Mouse (Mus musculus) neural tube, embryonic 11.5 days (tissue): Measurements from ENCODE around the gene Hoxc11. TPM values are rescaled to one million over a fixed set of nuclear protein-coding genes. Genes with fewer than 3 reads are reported as not detected.

Source experiments
- ATAC-seq: fragments of 200-750 bp; cut with Nextera tagmentation; 2 replicates; pipeline ENCODE4 v1.8.0; 2017; ENCODE audit warnings: moderate number of reproducible peaks, mild to moderate bottlenecking, moderate TSS enrichment, moderate library complexity; ENCODE audit not compliant: insufficient read depth, low FRiP score, low TSS enrichment
- DNase-seq: peaks from one replicate; pipeline ENCODE4 v3.0.0-alpha.2; 2015; ENCODE audit warnings: low spot score
- H3K27ac ChIP-seq: fragments of 300-500 bp; sonication (generic); 2 replicates; pipeline ENCODE4 v1.5.1; 2014; ENCODE audit warnings: low read depth, mild to moderate bottlenecking, low read length
- H3K27me3 ChIP-seq: fragments of 300-500 bp; sonication (generic); 2 replicates; pipeline ENCODE4 v1.6.1; 2014; ENCODE audit warnings: mild to moderate bottlenecking, low read length, mixed read lengths; ENCODE audit not compliant: control insufficient read depth, insufficient read depth
- H3K36me3 ChIP-seq: fragments of 300-500 bp; sonication (generic); 2 replicates; pipeline ENCODE4 v1.6.1; 2014; ENCODE audit warnings: mild to moderate bottlenecking, low read length, moderate library complexity, mixed read lengths; ENCODE audit not compliant: control insufficient read depth, insufficient read depth
- H3K4me1 ChIP-seq: fragments of 300-500 bp; sonication (generic); 2 replicates; pipeline ENCODE4 v1.6.1; 2014; ENCODE audit warnings: low read length, mixed read lengths; ENCODE audit not compliant: control insufficient read depth, insufficient read depth
- H3K4me2 ChIP-seq: fragments of 300-500 bp; sonication (generic); 2 replicates; pipeline ENCODE4 v1.6.1; 2014; ENCODE audit warnings: low read depth, mild to moderate bottlenecking, moderate library complexity
- H3K4me3 ChIP-seq: fragments of 300-500 bp; sonication (generic); 2 replicates; pipeline ENCODE4 v1.5.1; 2014; ENCODE audit warnings: low read depth, low read length
- H3K9ac ChIP-seq: fragments of 300-500 bp; sonication (generic); 2 replicates; pipeline ENCODE4 v1.6.1; 2014; ENCODE audit warnings: mild to moderate bottlenecking, low read length
- H3K9me3 ChIP-seq: fragments of 300-500 bp; sonication (generic); 2 replicates; pipeline ENCODE4 v1.6.1; 2016; ENCODE audit warnings: low read length; ENCODE audit not compliant: control insufficient read depth
- WGBS: fragments of 180-500 bp; shearing (Covaris S2); extraction: QIAGEN DNeasy Blood & Tissue Kit; methylation state at CpG from one replicate; pipeline ENCODE4 v1.1.7; 2014; 5-methylcytosine and 5-hydroxymethylcytosine counted together
- polyA plus RNA-seq: library from polyadenylated mRNA; unstranded; fragments of >200 nt; fragmentation: Nextera tagmentation; extraction: Ambion mirVana; gene quantifications from 2 replicates; pipeline ENCODE4 v1.2.1, GENCODE M21; 2014

The Hoxc11 gene
- polyA plus RNA-seq: 1.9 and 2.0 TPM in 2 replicates

- no peak for ATAC-seq
- Histone ChIP-seq H3K4me1 (no peaks in the 10 kb centered on the region), H3K4me3 (peak within 1 kb of the TSS; percentile 42), H3K4me2 (peak within 1 kb of the TSS; percentile 31), H3K9ac (peak within 1 kb of the TSS; percentile 70), H3K27me3 (peaks cover 98% of the 10 kb centered on the region), H3K36me3 (no peaks in the 10 kb centered on the region), H3K9me3 (no peaks in the 10 kb centered on the region), H3K27ac (peak within 1 kb of the TSS; percentile 27; the same call in 1 of the 2 replicates)
- under 1% methylated on average over 56 of the region's 57 CpGs for WGBS
- no peak for DNase-seq
Observed at GRCm38 (mm10) chr15:102954192-102955006, at the start of gene Hoxc11. TSS of gene Hoxc11 (plus strand) at chr15:102954427.

GRCm38 (mm10) chr15:102904946-102905345 is 49.3 kb upstream of the Hoxc11 start:
- Histone ChIP-seq H3K4me1 (no peaks in the 10 kb centered on the region), H3K27me3 (peaks cover 53% of the 10 kb centered on the region), H3K9me3 (no peaks in the 10 kb centered on the region), H3K9ac (no peak overlapping the region), H3K4me2 (no peak overlapping the region), H3K27ac (no peak overlapping the region), H3K36me3 (no peaks in the 10 kb centered on the region), H3K4me3 (no peak overlapping the region)
- ATAC-seq (no peak), DNase-seq (no peak)
- WGBS: 59% methylated on average over 1 of the region's 1 CpGs

- ATAC-seq (no peak), DNase-seq (no peak)
- 2% methylated on average over 4 of the region's 4 CpGs for WGBS
- no peak overlapping the region for H3K9ac ChIP-seq
- H3K27ac ChIP-seq: no peak overlapping the region
- H3K9me3 ChIP-seq: no peaks in the 10 kb centered on the region
- no peak overlapping the region for H3K4me3 ChIP-seq
- no peaks in the 10 kb centered on the region for H3K4me1 ChIP-seq
- H3K4me2 ChIP-seq: no peak overlapping the region
- no peaks in the 10 kb centered on the region for H3K36me3 ChIP-seq
- peaks cover 91% of the 10 kb centered on the region for H3K27me3 ChIP-seq
Observed at GRCm38 (mm10) chr15:102909536-102909935, 44.7 kb upstream of the Hoxc11 start.

- Histone ChIP-seq H3K36me3 (no peaks in the 10 kb centered on the region), H3K4me3 (no peak overlapping the region), H3K9me3 (no peaks in the 10 kb centered on the region), H3K27ac (no peak overlapping the region), H3K27me3 (peaks cover 92% of the 10 kb centered on the region), H3K9ac (no peak overlapping the region), H3K4me1 (no peaks in the 10 kb centered on the region), H3K4me2 (no peak overlapping the region)
- WGBS: under 1% methylated on average over 18 of the region's 18 CpGs
- ATAC-seq (no peak), DNase-seq (no peak)
Observed at GRCm38 (mm10) chr15:102910038-102910437, 44.2 kb upstream of the Hoxc11 start.

- ATAC-seq (no peak), DNase-seq (no peak)
- H3K4me1 ChIP-seq: no peaks in the 10 kb centered on the region
- WGBS: under 1% methylated on average over 22 of the region's 22 CpGs
- H3K9ac ChIP-seq: no peak overlapping the region
- H3K36me3 ChIP-seq: no peaks in the 10 kb centered on the region
- no peak overlapping the region for H3K4me3 ChIP-seq
- no peak overlapping the region for H3K27ac ChIP-seq
- H3K27me3 ChIP-seq: peaks cover 90% of the 10 kb centered on the region
- no peak overlapping the region for H3K4me2 ChIP-seq
- no peaks in the 10 kb centered on the region for H3K9me3 ChIP-seq
Observed at GRCm38 (mm10) chr15:102910496-102911095, 43.6 kb upstream of the Hoxc11 start.

- H3K4me1 ChIP-seq: no peaks in the 10 kb centered on the region
- no peaks in the 10 kb centered on the region for H3K9me3 ChIP-seq
- under 1% methylated on average over 19 of the region's 19 CpGs for WGBS
- no peak overlapping the region for H3K27ac ChIP-seq
- H3K9ac ChIP-seq: no peak overlapping the region
- H3K4me2 ChIP-seq: no peak overlapping the region
- H3K36me3 ChIP-seq: no peaks in the 10 kb centered on the region
- no peak overlapping the region for H3K4me3 ChIP-seq
- no peak for DNase-seq
- no peak for ATAC-seq
- peaks cover 94% of the 10 kb centered on the region for H3K27me3 ChIP-seq
Observed at GRCm38 (mm10) chr15:102913038-102913585, 41.1 kb upstream of the Hoxc11 start.

- no peaks in the 10 kb centered on the region for H3K36me3 ChIP-seq
- 1% methylated on average over 20 of the region's 20 CpGs for WGBS
- peaks cover 97% of the 10 kb centered on the region for H3K27me3 ChIP-seq
- no peak overlapping the region for H3K4me2 ChIP-seq
- no peak overlapping the region for H3K27ac ChIP-seq
- H3K4me1 ChIP-seq: no peaks in the 10 kb centered on the region
- H3K4me3 ChIP-seq: no peak overlapping the region
- DNase-seq (no peak), ATAC-seq (no peak)
- H3K9me3 ChIP-seq: no peaks in the 10 kb centered on the region
- no peak overlapping the region for H3K9ac ChIP-seq
Observed at GRCm38 (mm10) chr15:102917972-102918572, 36.2 kb upstream of the Hoxc11 start.

- peaks cover 97% of the 10 kb centered on the region for H3K27me3 ChIP-seq
- no peak overlapping the region for H3K4me3 ChIP-seq
- ATAC-seq: no peak
- WGBS: 2% methylated on average over 7 of the region's 7 CpGs
- no peaks in the 10 kb centered on the region for H3K4me1 ChIP-seq
- DNase-seq: no peak
- H3K9me3 ChIP-seq: no peaks in the 10 kb centered on the region
- H3K27ac ChIP-seq: no peak overlapping the region
- H3K9ac ChIP-seq: no peak overlapping the region
- no peaks in the 10 kb centered on the region for H3K36me3 ChIP-seq
- H3K4me2 ChIP-seq: no peak overlapping the region
Observed at GRCm38 (mm10) chr15:102918611-102919265, 35.5 kb upstream of the Hoxc11 start.
